Mouse (Mus musculus) granulocyte monocyte progenitor cell, adult 5-6 weeks (primary cell): ENCODE results near the gene Mctp1. TPM values are rescaled to one million over a fixed set of nuclear protein-coding genes. Genes with fewer than 3 reads are reported as not detected.

Experiments used
- ATAC-seq: replicated peaks from 2 replicates; pipeline ENCODE4 v1.8.0; 2016; ENCODE audit warnings: mild to moderate bottlenecking, moderate TSS enrichment, inconsistent platforms; ENCODE audit not compliant: poor library complexity, severe bottlenecking
- total RNA-seq, 2 experiments: library from RNA; stranded (forward) in 1 of 2; stranded (reverse) in 1 of 2; fragments of 200-712, 200-1000 nt in 1 of 2; fragments of >200 nt in 1 of 2; fragmentation: Nextera tagmentation in 1 of 2; gene quantifications; 2 replicates each; pipeline ENCODE4 v1.2.3; 2014 to 2017

Gene Mctp1
- total RNA-seq, 2 experiments from 2014 or later = 42.4 to 70.2 TPM

DNA sequence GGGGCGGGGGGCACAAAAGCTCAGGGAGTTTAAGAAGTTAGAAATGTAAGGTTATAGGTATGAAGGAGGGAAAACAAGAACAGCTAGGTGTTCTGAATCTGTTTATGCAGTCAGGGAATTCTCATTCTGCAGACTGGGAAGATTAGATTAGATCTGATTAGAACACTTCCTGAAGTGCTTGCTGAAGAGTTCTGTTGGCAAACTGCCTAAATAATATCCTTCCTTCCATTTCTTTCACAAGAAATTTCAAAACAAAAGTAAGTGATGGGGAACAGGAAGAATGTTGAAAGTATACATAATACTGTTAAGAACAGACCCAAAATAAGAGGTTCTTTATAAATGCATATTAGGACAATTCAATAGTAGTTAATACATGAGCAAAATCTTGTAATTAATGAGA is 678.9 kb downstream of the Mctp1 start:
- no peak for ATAC-seq

DNA sequence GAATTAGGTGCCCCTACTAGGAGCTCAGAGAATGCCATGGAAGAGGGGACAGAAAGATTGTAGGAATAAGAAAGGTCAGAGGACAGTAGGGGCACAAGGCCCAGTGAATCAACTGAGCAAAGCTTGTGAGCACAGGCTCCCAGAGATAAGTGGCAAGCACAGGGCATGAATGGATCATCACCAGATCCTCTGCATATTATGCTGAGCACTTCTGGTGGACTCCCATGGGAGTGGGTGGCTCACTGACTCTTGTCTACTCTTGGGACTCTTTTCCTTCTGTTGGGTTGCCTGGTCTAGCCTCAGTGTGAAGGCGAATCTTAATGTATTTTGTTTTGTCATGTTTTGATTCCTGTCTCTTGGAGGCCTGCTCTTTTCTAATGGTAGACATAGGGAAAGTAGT is 684.5 kb downstream of the Mctp1 start:
- no peak for ATAC-seq

DNA sequence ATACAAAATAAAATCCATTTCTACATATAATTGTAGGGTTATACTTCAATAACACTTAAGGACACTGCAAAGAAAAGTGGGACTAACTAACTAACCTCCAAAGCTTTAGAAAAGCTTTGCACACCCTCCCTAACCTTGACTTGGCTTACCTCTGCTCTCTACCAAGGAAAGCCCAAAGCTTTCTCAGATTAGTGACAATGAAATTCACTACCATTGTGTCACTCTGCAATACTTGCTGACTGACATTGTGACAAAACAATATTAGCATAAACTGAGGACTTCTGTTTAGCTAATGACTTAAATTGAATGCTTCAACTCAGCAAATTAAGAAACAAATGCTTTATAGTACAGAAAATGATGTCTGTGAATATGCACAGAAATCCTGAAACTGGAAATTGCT is 687.7 kb downstream of the Mctp1 start:
- no peak for ATAC-seq

Other genes starting within 250 kb of the Mctp1 start
- not detected in 2 replicates for gene Fam81b, start 79.5 kb upstream of the Mctp1 start, total RNA-seq (2014; fragmentation: Nextera tagmentation)
- gene Fam81b, start 79.5 kb upstream of the Mctp1 start, total RNA-seq (2017) = not detected in 2 replicates